Mouse (Mus musculus): Measurements from ENCODE around the gene Uqcr11.

- no peak for TF ChIP-seq CTCF (IDR thresholded peaks at IDR 0.05; ENCODE audit: low read depth)
- TF ChIP-seq EP300 (IDR thresholded peaks at IDR 0.05; ENCODE audit: low read depth) = no peak
These were observed 7.9 kb downstream of the Uqcr11 start for GRCm38 (mm10) chr10:80398719-80399190.

All from heart, postnatal 0 days (tissue).